Mouse (Mus musculus) adrenal gland, postnatal 36 days (tissue): ENCODE results near the gene Wdr6. TPM values are rescaled to one million over a fixed set of nuclear protein-coding genes. Genes with fewer than 3 reads are reported as not detected.
A peak's percentile ranks its signal among the peaks of the same experiment; 100 is the strongest.

Source experiments
- DNase-seq, 2 experiments: peaks; one replicate each; pipeline ENCODE4 v3.0.0; 2021; ENCODE audit warnings: mixed read lengths in 1 of 2
- total RNA-seq, 2 experiments: library from RNA; stranded (reverse); gene quantifications; 2 replicates each; pipeline ENCODE4 v1.2.3; 2021

Gene Wdr6
- total RNA-seq, 2 experiments from 2014 or later = 119 to 121 TPM

GRCm38 (mm10) chr9:108573774-108574690, 4.5 kb downstream of the Wdr6 start:
- peak; percentile 60 to 79 for DNase-seq

DNA sequence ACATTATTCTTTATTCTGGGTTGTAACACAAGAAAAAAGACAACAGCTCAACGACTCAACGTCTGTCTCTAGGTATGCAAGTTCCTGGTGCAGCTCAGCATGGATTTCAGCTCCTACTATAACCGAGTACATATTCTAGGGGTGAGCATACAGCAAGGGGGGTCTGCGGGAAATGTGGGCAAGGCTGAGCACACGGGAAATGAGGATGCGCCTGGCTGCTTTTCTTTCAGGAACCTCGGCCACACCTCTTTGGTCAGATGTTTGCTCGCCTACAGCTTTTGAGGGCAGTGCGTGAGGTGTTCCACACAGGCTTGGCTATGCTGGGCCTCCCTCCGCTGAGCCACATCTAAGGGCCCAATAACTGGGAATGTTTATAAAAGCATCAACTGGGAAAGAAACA, 6.2 kb downstream of the Wdr6 start:
- DNase-seq = no peak

- no peak for DNase-seq
Measured at GRCm38 (mm10) chr9:108571401-108571973, 7.1 kb downstream of the Wdr6 start.

GRCm38 (mm10) chr9:108570207-108570896, 8.2 kb downstream of the Wdr6 start:
- peak; percentile 87 to 91 for DNase-seq

- peak; percentile 94 to 96 for DNase-seq
Measured at GRCm38 (mm10) chr9:108569381-108570206, 8.9 kb downstream of the Wdr6 start, which contains the start of gene Dalrd3. TSS of gene Dalrd3 (plus strand) at chr9:108569886.

DNA sequence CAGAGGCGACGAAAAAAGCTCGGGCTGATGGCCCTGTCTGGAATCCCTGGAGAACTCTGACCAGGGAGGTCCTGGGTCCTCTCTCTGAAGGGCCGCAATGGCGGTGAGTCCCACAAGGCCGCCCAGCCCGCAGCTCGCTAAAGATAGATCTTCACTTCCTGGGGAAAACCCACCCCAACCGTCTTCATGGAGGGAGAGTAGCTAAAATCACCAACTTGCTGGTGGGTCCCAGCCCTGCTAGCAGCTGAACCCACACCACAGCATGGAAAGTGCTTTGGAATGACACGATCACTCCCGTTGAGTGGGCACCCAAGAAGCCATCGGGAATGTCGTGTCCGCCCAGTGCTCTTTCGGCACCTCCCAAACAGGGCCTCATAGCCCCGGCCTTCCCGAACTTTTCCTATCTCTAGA, 10.0 kb downstream of the Wdr6 start:
- no peak for DNase-seq

GRCm38 (mm10) chr9:108567931-108568419, 10.6 kb downstream of the Wdr6 start:
- DNase-seq = no peak

DNA sequence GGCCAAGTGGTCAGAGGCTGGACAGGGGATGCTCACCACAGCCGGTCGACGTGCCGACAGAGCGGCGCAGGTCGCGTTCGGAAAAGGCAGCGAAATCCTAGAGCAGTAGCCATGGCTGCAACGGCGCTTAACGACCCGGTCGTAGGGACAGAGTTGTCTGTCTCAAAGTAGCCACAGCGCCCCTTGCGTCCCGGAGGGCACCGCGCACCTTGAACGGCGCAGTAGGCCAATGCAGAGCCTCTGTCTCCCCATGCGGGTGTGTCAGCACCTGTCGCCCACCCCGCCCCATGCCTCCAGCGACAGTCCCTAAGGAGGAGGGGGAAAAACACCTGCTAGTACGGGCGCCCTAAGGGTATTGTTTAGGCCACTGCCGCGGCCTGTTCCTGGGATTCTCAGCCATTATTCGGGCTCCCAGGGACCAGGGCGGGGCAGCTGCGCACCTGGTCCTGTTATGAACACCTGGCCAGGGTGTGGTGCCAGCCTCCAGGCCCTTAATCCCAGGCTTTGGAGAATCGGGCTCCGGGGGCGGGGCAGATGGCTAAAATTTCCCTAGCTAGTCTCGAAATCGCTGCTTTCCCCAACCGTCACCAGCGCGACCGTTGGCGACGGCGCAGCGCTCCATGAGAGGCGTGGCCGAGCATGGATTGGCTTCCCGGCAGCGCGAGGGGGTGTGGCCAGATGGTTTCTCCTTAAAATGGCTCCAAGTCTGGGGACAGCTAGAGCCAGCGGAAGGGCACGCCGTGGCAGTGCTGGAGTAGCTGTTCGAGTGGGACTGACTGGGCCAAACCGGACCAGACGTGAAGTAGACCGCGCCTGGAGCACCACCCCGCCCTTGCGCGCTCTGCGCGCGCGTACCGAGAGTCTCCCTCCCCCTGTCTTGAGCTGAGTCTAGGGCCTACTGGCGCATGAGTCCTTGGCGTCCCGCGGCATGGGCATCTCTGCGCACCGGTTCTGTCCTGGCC, 11.4 kb downstream of the Wdr6 start, which contains the start of gene Ndufaf3:
TSS of gene Ndufaf3 (minus strand) at position 620 of the 962 bp plus-strand sequence.
- DNase-seq = peak; percentile 97 to 98

GRCm38 (mm10) chr9:108565881-108566814, 12.4 kb downstream of the Wdr6 start:
- DNase-seq = no peak

DNA sequence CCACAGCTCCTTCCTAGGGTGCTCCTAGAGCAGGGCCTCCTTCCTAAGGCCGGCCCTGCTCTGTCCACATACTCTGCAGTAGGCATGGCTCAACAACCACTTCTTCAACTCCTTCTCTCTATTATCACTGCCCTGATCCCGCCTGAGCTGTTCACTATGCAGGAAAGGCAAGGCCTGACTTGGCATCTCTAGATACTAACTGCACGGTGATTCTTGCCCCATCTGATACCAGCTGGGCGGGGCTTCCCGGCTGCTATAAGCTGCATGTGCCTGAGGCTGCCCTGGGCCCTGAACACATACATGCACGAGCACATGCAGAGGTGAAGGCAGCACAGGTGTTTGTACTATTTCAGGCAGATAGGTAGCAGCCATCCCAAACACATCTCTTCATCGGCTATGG, 14.4 kb downstream of the Wdr6 start:
- no peak for DNase-seq

- no peak for DNase-seq
Measured at GRCm38 (mm10) chr9:108563671-108564070, 14.9 kb downstream of the Wdr6 start.

DNA sequence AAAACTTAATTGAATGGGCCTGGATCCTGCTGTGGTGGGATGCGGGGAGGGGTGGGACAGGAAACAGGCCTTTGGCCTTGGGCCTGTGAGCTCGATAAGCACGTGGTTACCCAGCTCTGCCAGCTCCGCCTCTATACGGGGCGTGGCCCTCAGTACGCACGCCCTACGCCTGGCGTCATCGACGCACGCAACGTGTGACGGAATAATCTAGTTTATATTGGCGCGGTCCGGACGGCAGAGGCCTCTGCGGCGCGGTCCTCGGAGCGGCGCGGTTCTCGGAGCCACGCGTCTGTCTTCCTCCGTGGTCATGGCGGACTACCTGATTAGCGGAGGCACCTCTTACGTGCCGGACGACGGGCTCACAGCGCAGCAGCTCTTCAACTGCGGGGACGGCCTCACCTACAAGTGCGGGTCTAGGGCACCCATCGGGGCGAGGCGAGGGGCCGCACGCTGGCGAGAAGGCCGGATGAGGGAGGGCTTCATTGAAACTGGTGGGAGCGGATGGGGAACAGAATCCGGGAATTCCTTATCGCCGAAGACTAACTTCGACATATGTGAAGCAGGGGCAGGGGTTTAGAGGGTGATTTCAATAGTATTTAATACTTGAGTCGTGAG, 18.2 kb downstream of the Wdr6 start, which contains the start of gene Impdh2:
TSS of gene Impdh2 (plus strand) at position 60 of the 615 bp plus-strand sequence.
- DNase-seq = peak; percentile 95 to 96

- no peak for DNase-seq
Measured at GRCm38 (mm10) chr9:108559169-108559568, 19.4 kb downstream of the Wdr6 start.

DNA sequence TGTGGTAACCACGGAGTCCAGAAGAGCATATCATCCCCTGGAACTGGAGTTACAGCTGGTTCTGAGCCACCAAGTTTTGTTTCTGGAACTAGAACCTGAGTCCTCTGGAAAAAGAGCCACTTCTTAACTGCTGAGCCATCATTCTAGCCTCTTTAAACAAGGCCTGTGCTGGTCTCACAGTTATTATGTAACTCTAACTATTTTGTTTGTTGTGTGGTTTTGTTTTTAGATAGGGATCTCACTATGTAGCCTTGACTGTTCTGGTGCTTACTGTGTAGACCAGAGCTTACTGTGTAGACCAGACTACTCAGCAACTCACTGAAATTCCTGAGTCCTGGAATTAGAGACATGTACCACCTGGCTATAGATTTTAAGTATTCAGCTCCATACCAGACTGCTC, 31.7 kb downstream of the Wdr6 start:
- DNase-seq = no peak

- no peak for DNase-seq
Measured at GRCm38 (mm10) chr9:108545986-108546385, 32.6 kb downstream of the Wdr6 start.

GRCm38 (mm10) chr9:108540846-108541245, 37.7 kb downstream of the Wdr6 start:
- peak in 1 of 2 experiments; percentile 35 for DNase-seq

GRCm38 (mm10) chr9:108531496-108531895, 47.0 kb downstream of the Wdr6 start:
- no peak for DNase-seq

GRCm38 (mm10) chr9:108530954-108531353, 47.6 kb downstream of the Wdr6 start:
- DNase-seq = no peak

GRCm38 (mm10) chr9:108525400-108525799, 53.1 kb downstream of the Wdr6 start:
- DNase-seq = peak; percentile 36 to 43
